Mouse (Mus musculus) macrophage (primary cell): ENCODE results near the gene Dlg2. TPM values are rescaled to one million over a fixed set of nuclear protein-coding genes. Genes with fewer than 3 reads are reported as not detected.

ENCODE experiments used
- H3K27ac ChIP-seq: fragments of 350-480 bp; formaldehyde crosslinking; 2 replicates; pipeline ENCODE4 v1.9.0; 2021
- H3K36me3 ChIP-seq: fragments of 350-480 bp; formaldehyde crosslinking; 2 replicates; pipeline ENCODE4 v1.9.0; 2021; ENCODE audit errors: inconsistent target
- H3K4me3 ChIP-seq: fragments of 350-480 bp; formaldehyde crosslinking; 2 replicates; pipeline ENCODE4 v1.9.0; 2021; ENCODE audit errors: inconsistent target
- H3K79me2 ChIP-seq: fragments of 350-480 bp; formaldehyde crosslinking; 2 replicates; pipeline ENCODE4 v1.9.0; 2021; ENCODE audit errors: inconsistent target
- WGBS: methylation state at CpG from one replicate; pipeline ENCODE4 v1.1.7; 2026; ENCODE audit warnings: inconsistent platforms; ENCODE audit not compliant: missing documents; 5-methylcytosine and 5-hydroxymethylcytosine counted together
- polyA plus RNA-seq: library from polyadenylated mRNA; stranded (reverse); fragments of 250-400 nt; gene quantifications from 3 replicates; pipeline ENCODE4 v1.2.4, GENCODE M21; 2018; ENCODE audit warnings: inconsistent platforms

Dlg2 gene
- polyA plus RNA-seq, 1 experiment from 2014 or later = 0.13 TPM

DNA sequence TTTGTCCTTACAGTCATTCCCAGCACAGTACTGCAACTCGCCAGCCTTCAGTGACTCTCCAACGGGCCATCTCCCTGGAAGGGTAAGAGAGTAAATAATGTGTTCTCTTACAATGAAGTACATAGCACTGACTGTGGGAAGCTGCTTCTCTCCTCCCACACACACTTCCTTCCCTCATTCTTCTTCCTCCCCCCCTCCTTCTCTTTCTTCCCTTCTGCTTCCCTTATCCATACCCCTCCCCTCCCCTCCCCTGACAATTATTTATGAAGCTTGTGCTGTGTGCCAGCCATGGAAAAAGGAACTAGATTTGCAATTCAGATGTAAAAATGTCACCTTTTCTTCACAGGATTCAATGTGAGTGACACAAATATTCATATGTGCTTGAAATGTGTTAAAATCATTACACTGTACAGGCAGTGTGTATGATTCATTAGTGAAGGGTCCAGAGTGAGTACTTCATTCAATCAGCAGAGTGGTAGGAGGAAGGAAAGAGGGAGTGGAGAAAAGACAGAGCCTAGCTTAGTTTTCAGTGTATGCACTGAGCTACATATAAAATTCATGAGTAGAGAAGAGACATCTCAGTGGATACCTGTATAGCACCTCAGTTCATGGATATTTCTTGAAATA is 1564.4 kb downstream of the Dlg2 start:
- Histone ChIP-seq H3K27ac (no peak overlapping the region), H3K36me3 (no peaks in the 10 kb centered on the region), H3K79me2 (no peaks in the 10 kb centered on the region), H3K4me3 (no peak overlapping the region)
- WGBS = 31% methylated on average over 2 of the region's 2 CpGs

GRCm38 (mm10) chr7:92044966-92045365 is 1568.5 kb downstream of the Dlg2 start:
- H3K36me3 ChIP-seq = no peaks in the 10 kb centered on the region
- WGBS = 92% methylated on average over 1 of the region's 1 CpGs
- H3K79me2 ChIP-seq = no peaks in the 10 kb centered on the region
- H3K27ac ChIP-seq = no peak overlapping the region
- no peak overlapping the region for H3K4me3 ChIP-seq

DNA sequence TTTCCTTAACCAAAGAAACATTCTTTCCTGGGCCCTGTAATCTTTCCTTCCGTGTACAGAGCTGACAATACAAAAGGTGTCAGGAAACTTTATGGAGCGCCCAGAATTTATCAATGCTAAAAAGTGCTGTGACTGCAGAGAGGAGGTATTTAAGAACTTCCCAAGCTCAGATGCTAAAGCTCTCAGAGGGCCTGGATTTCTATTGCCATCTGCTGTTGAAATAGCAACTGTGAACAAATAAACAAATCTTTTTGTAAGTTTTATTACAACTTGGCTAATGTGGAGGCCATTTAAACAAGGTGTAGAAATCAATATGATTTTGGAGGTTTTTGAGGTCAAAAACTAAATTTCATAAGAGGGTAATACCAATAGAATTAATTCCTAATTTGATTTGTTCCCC is 1570.8 kb downstream of the Dlg2 start:
- H3K36me3 ChIP-seq = no peaks in the 10 kb centered on the region
- H3K4me3 ChIP-seq = no peak overlapping the region
- H3K79me2 ChIP-seq = no peaks in the 10 kb centered on the region
- no peak overlapping the region for H3K27ac ChIP-seq
- WGBS = 76% methylated on average over 2 of the region's 2 CpGs

GRCm38 (mm10) chr7:92048876-92049275 is 1572.4 kb downstream of the Dlg2 start:
- Histone ChIP-seq H3K79me2 (no peaks in the 10 kb centered on the region), H3K4me3 (no peak overlapping the region), H3K36me3 (no peaks in the 10 kb centered on the region), H3K27ac (no peak overlapping the region)
- WGBS = 90% methylated on average over 1 of the region's 1 CpGs

DNA sequence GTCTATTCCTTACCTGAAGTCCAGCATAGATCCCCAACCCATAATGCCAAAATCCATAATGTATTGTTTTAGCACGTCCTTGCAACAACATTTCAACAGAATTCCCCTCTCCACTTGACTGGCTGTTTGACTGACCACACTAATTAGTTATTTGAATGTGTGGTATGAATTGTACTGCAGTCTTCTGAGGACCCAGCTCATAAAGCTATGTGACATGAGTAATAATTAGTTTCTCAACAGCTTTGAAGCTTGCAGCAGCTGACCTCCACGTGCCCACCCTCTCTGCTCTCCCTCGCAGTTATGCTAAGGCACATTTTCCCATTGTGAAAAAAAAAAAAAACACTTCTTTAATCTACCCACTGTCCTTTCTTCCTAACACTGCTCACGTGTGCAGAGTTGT is 1590.4 kb downstream of the Dlg2 start:
- Histone ChIP-seq H3K36me3 (no peaks in the 10 kb centered on the region), H3K4me3 (no peak overlapping the region), H3K27ac (no peak overlapping the region), H3K79me2 (no peaks in the 10 kb centered on the region)
- WGBS = 88% methylated on average over 4 of the region's 4 CpGs

DNA sequence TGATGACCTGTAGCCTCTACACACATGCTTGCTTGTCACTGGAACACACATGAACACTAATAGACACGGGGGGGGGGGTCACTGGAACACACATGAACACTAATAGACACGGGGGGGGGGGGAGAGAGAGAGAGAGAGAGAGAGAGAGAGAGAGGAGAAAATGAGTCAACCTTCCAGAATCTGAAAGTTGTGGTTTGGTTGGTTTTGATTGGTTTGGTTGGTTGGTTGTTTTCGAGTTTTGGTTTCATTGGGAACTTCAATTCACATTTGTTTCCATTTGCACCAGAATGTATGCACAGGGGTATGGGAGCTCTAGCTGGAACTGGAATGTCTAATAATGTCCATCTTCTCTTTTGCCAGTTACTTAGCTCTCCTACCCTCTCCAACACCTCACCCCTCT is 1611.0 kb downstream of the Dlg2 start:
- Histone ChIP-seq H3K27ac (no peak overlapping the region), H3K4me3 (no peak overlapping the region), H3K79me2 (no peaks in the 10 kb centered on the region), H3K36me3 (no peaks in the 10 kb centered on the region)
- WGBS = 64% methylated on average over 1 of the region's 3 CpGs

- 0% methylated on average over 2 of the region's 3 CpGs for WGBS
Observed at GRCm38 (mm10) chr7:92093860-92094259, 1617.4 kb downstream of the Dlg2 start.

DNA sequence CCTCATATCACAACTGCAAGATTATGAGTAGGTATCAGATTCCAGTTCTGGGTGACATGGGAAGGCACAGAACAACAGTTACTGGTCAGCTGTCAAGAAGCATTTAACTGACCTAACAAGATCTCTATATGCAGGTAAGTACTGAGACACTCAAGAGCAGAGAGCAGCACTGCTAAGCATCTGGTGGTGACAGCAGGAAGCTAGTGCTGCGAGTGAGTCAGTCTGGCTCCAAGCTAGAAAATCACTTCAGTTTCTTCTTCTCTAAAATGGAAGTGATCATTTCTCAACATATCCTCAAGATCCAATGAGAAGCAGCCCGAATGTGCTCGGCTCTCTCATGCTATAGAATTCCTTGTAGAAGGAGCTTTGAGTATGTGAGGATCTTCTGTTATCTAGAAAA is 1618.7 kb downstream of the Dlg2 start:
- Histone ChIP-seq H3K4me3 (no peak overlapping the region), H3K27ac (no peak overlapping the region), H3K79me2 (no peaks in the 10 kb centered on the region), H3K36me3 (no peaks in the 10 kb centered on the region)
- WGBS = 73% methylated on average over 3 of the region's 3 CpGs

More at GRCm38 (mm10) chr7:92093860-92094259, 1617.4 kb downstream of the Dlg2 start:
- no peak overlapping the region for H3K27ac ChIP-seq
- H3K36me3 ChIP-seq = no peaks in the 10 kb centered on the region
- no peaks in the 10 kb centered on the region for H3K79me2 ChIP-seq
- no peak overlapping the region for H3K4me3 ChIP-seq

- Histone ChIP-seq H3K79me2 (no peaks in the 10 kb centered on the region), H3K27ac (no peak overlapping the region), H3K36me3 (no peaks in the 10 kb centered on the region), H3K4me3 (no peak overlapping the region)
- 97% methylated on average over 2 of the region's 2 CpGs for WGBS
Observed at GRCm38 (mm10) chr7:92100847-92101246, 1624.4 kb downstream of the Dlg2 start.

- H3K79me2 ChIP-seq = no peaks in the 10 kb centered on the region
- no peak overlapping the region for H3K4me3 ChIP-seq
- no peaks in the 10 kb centered on the region for H3K36me3 ChIP-seq
- 20% methylated on average over 4 of the region's 4 CpGs for WGBS
- no peak overlapping the region for H3K27ac ChIP-seq
Observed at GRCm38 (mm10) chr7:92102892-92103543, 1626.5 kb downstream of the Dlg2 start.

GRCm38 (mm10) chr7:92105477-92105876 is 1629.0 kb downstream of the Dlg2 start:
- Histone ChIP-seq H3K36me3 (no peaks in the 10 kb centered on the region), H3K4me3 (no peak overlapping the region), H3K79me2 (no peaks in the 10 kb centered on the region), H3K27ac (no peak overlapping the region)
- WGBS = 20% methylated on average over 2 of the region's 2 CpGs

GRCm38 (mm10) chr7:92105956-92106355 is 1629.5 kb downstream of the Dlg2 start:
- no peak overlapping the region for H3K4me3 ChIP-seq
- no peaks in the 10 kb centered on the region for H3K79me2 ChIP-seq

DNA sequence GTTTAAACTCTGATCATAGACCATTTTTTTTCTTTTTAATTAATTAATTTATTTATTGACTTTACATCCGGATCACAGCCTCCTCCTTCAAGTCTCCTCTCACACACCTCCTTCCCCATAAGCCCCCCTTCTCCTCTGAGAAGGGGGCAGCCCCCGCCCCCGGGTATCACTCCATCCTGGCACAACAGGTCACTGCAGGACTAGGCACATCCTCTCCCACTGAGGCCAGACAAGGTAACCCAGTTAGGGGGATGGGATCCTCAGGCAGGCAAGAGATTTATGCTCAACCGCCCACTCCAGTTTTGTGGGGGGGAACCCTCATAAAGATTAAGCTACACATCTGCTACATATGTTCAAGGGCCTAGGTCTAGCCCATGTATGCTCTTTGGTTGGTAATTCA is 1636.6 kb downstream of the Dlg2 start:
- H3K4me3 ChIP-seq = no peak overlapping the region
- H3K79me2 ChIP-seq = no peaks in the 10 kb centered on the region
- WGBS = 92% methylated on average over 4 of the region's 4 CpGs
- H3K36me3 ChIP-seq = no peaks in the 10 kb centered on the region
- no peak overlapping the region for H3K27ac ChIP-seq

More at GRCm38 (mm10) chr7:92105956-92106355, 1629.5 kb downstream of the Dlg2 start:
- WGBS = 92% methylated on average over 2 of the region's 2 CpGs
- Histone ChIP-seq H3K36me3 (no peaks in the 10 kb centered on the region), H3K27ac (no peak overlapping the region)

DNA sequence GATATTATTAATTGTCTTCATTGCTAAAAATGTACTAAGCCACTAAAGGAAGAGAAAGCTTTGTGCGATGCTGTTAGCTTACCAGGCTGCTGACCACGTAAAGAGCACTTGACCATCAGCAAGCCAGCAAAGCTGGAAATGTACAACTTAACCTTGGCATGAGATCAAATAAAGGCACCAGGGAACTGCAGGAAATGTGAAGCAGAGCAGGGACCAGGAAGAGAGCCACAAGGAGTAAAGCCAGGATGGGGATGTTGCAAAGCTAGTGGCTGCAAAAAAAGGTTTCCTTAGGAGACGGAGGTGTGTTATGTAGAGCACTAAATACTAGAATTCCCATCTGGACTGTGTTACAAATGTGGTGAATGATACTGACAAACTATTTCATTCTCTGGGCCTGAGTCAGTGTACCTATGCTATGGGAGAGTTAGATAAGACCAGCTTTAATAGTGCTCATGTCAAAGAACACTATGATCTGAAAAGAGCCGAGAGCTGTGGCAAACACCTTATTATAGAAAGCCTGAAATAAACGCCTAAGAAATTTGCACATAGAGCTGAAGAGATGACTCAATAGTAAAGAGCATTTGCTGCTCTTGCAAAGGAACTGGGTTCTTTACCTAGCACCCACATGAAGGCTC is 1638.9 kb downstream of the Dlg2 start:
- Histone ChIP-seq H3K27ac (no peak overlapping the region), H3K4me3 (no peak overlapping the region), H3K36me3 (no peaks in the 10 kb centered on the region), H3K79me2 (no peaks in the 10 kb centered on the region)
- 89% methylated on average over 5 of the region's 5 CpGs for WGBS

- no peaks in the 10 kb centered on the region for H3K36me3 ChIP-seq
- H3K4me3 ChIP-seq = no peak overlapping the region
- H3K79me2 ChIP-seq = no peaks in the 10 kb centered on the region
- H3K27ac ChIP-seq = no peak overlapping the region
- WGBS = 84% methylated on average over 2 of the region's 2 CpGs
Observed at GRCm38 (mm10) chr7:92123276-92123675, 1646.8 kb downstream of the Dlg2 start.
